Comparison of ENCODE assay signal across 31 mouse cellular contexts in genomic region chr7:101880855-101881254, GRCm38 (mm10). TPM values are rescaled to one million over a fixed set of nuclear protein-coding genes. Genes with fewer than 3 reads are reported as not detected.
"Had no signal": no experiment of that assay in that cellular context is flagged by ENCODE, and none has a peak within 500 bp of the region (broad histone marks: within the 10 kb centered on the region; RNA-seq: fewer than 3 reads in every experiment).

No protein-coding gene starts in this region.

- H3K27me3 ChIP-seq: heart, embryonic 12.5 days; hindbrain, embryonic 12.5 days; intestine, embryonic 15.5 days; limb, embryonic 12.5 days; liver, embryonic 13.5 days; liver, embryonic 15.5 days had no signal

- H3K9me3 ChIP-seq: heart, embryonic 10.5 days; heart, embryonic 12.5 days; hindbrain, embryonic 10.5 days; hindbrain, embryonic 12.5 days; intestine, embryonic 15.5 days; limb, embryonic 10.5 days; limb, embryonic 12.5 days; liver, embryonic 13.5 days; liver, embryonic 15.5 days had no signal

- H3K36me3 ChIP-seq: heart, embryonic 10.5 days; heart, embryonic 12.5 days; hindbrain, embryonic 10.5 days; hindbrain, embryonic 12.5 days; intestine, embryonic 15.5 days; limb, embryonic 10.5 days; limb, embryonic 12.5 days; liver, embryonic 13.5 days; liver, embryonic 15.5 days had no signal

- H3K4me1 ChIP-seq: heart, embryonic 12.5 days; hindbrain, embryonic 12.5 days; intestine, embryonic 15.5 days; limb, embryonic 10.5 days; limb, embryonic 12.5 days; liver, embryonic 13.5 days; liver, embryonic 15.5 days had no signal

- H3K4me2 ChIP-seq: heart, embryonic 12.5 days; hindbrain, embryonic 12.5 days; hindbrain, embryonic 14.5 days; intestine, embryonic 15.5 days; limb, embryonic 12.5 days; liver, embryonic 11.5 days; liver, embryonic 13.5 days; liver, embryonic 15.5 days had no signal

- DNase-seq: gastrocnemius, postnatal 14 days; gastrocnemius, postnatal 36 days; heart, adult 18-20 months; heart, postnatal 10 days; heart, postnatal 4 days; kidney, adult 18-20 months; kidney, adult 8-10 months; kidney, postnatal 10 days; kidney, postnatal 4 days; liver; liver, embryonic 13.5 days had no signal

- H3K9ac ChIP-seq: heart, embryonic 12.5 days; hindbrain, embryonic 12.5 days; hindbrain, embryonic 14.5 days; intestine, embryonic 15.5 days; limb, embryonic 12.5 days; liver, embryonic 13.5 days; liver, embryonic 15.5 days had no signal

- H3K27ac ChIP-seq: heart, embryonic 10.5 days; hindbrain, embryonic 10.5 days; hindbrain, embryonic 12.5 days; hindbrain, embryonic 14.5 days; intestine, embryonic 15.5 days; limb, embryonic 10.5 days; limb, embryonic 12.5 days; liver, embryonic 13.5 days; liver, embryonic 15.5 days had no signal

- ATAC-seq: hindbrain, embryonic 16.5 days; inflammation-experienced regulatory T-cells, adult 6 months; intestine, embryonic 15.5 days; intestine, postnatal 0 days had no signal

- H3K4me3 ChIP-seq: heart, embryonic 10.5 days; heart, embryonic 12.5 days; hindbrain, embryonic 10.5 days; hindbrain, embryonic 12.5 days; intestine, embryonic 15.5 days; limb, embryonic 10.5 days; limb, embryonic 12.5 days; liver, embryonic 13.5 days; liver, embryonic 15.5 days had no signal

RNA-seq across cellular contexts. Expression of gene Folr1, which starts 10.3 kb away (rescaled TPM):
- total RNA-seq: heart, adult 18-20 months; left cerebral cortex, adult 18-20 months had no signal
- polyA plus RNA-seq: inflammation-experienced regulatory T-cells, adult 6 months; limb, embryonic 10.5 days; limb, embryonic 12.5 days had no signal

RNA-seq across cellular contexts. Expression of gene Folr2, which starts 23.9 kb away (rescaled TPM):
- polyA plus RNA-seq: heart, embryonic 10.5 days; heart, embryonic 12.5 days; inflammation-experienced regulatory T-cells, adult 6 months; limb, embryonic 12.5 days had no signal

RNA-seq across cellular contexts. Expression of gene Tomt, which starts 25.3 kb away (rescaled TPM):
- total RNA-seq: gastrocnemius, adult 18-20 months; gastrocnemius, adult 8-10 months; gastrocnemius, postnatal 14 days; gastrocnemius, postnatal 36 days; heart, adult 18-20 months; heart, adult 8-10 months; heart, postnatal 10 days; heart, postnatal 25 days; heart, postnatal 4 days; layer of hippocampus, postnatal 25 days; left cerebral cortex, adult 18-20 months had no signal
- polyA plus RNA-seq: heart, embryonic 16.5 days had no signal
